Mouse (Mus musculus) neutrophil, adult 5-6 weeks (primary cell): ENCODE results near the gene Top2b. TPM values are rescaled to one million over a fixed set of nuclear protein-coding genes. Genes with fewer than 3 reads are reported as not detected.

ENCODE experiments used
- total RNA-seq: library from RNA; stranded (forward); fragments of 200-1000 nt; gene quantifications from 2 replicates; pipeline ENCODE4 v1.2.3, GENCODE M21; 2017

The Top2b gene
- total RNA-seq, 1 experiment from 2014 or later: 306 TPM

Other genes with a start within 250 kb of the Top2b start
- gene Ngly1, start 115.9 kb upstream of the Top2b start, total RNA-seq: 81.8 TPM in 2 replicates
- 9.6 and 10.5 TPM in 2 replicates for gene Oxsm, start 115.4 kb upstream of the Top2b start, total RNA-seq